Mouse (Mus musculus) liver, embryonic 16.5 days (tissue): Measurements from ENCODE around the gene Acss2. TPM values are rescaled to one million over a fixed set of nuclear protein-coding genes. Genes with fewer than 3 reads are reported as not detected.
A peak's percentile ranks its signal among the peaks of the same experiment; 100 is the strongest.
"Not testable (repeated sequence)": the region's sequence is repeated elsewhere in the genome, so short reads cannot be mapped to it uniquely, and the experiment has no call there.

Experiments
- ATAC-seq: fragments of 200-750 bp; cut with Nextera tagmentation; 2 replicates; pipeline ENCODE4 v1.8.0; 2017; ENCODE audit warnings: low read depth, mild to moderate bottlenecking, moderate number of reproducible peaks, moderate library complexity
- H3K27ac ChIP-seq: fragments of 300-500 bp; sonication (generic); 2 replicates; pipeline ENCODE4 v1.5.1; 2014; ENCODE audit warnings: mild to moderate bottlenecking, low read length
- H3K27me3 ChIP-seq: fragments of 300-500 bp; sonication (generic); 2 replicates; pipeline ENCODE4 v1.6.1; 2014; ENCODE audit warnings: low read depth, low read length, mixed read lengths; ENCODE audit not compliant: control insufficient read depth, insufficient read depth
- H3K36me3 ChIP-seq: fragments of 300-500 bp; sonication (generic); 2 replicates; pipeline ENCODE4 v1.6.1; 2014; ENCODE audit warnings: mild to moderate bottlenecking; ENCODE audit not compliant: control insufficient read depth, insufficient read depth
- H3K4me1 ChIP-seq: fragments of 300-500 bp; sonication (generic); 2 replicates; pipeline ENCODE4 v1.6.1; 2014; ENCODE audit warnings: low read depth, low read length, mixed read lengths; ENCODE audit not compliant: control insufficient read depth
- H3K4me2 ChIP-seq: fragments of 300-500 bp; sonication (generic); 2 replicates; pipeline ENCODE4 v1.6.1; 2014; ENCODE audit warnings: low read depth, low read length, mixed read lengths
- H3K4me3 ChIP-seq: fragments of 300-500 bp; sonication (generic); 2 replicates; pipeline ENCODE4 v1.5.1; 2014; ENCODE audit warnings: low read depth, mild to moderate bottlenecking, low read length
- H3K9ac ChIP-seq: fragments of 300-500 bp; sonication (generic); 2 replicates; pipeline ENCODE4 v1.6.1; 2014; ENCODE audit warnings: low read depth, low read length
- H3K9me3 ChIP-seq: fragments of 300-500 bp; sonication (generic); replicated peaks from 2 replicates; pipeline ENCODE4 v1.6.1; 2016; ENCODE audit warnings: low read length; ENCODE audit not compliant: control insufficient read depth
- WGBS: fragments of 180-500 bp; shearing (Covaris S2); extraction: QIAGEN DNeasy Blood & Tissue Kit; methylation state at CpG from one replicate; pipeline ENCODE4 v1.1.7; 2014; ENCODE audit not compliant: insufficient replicate concordance; 5-methylcytosine and 5-hydroxymethylcytosine counted together
- polyA plus RNA-seq: library from polyadenylated mRNA; unstranded; fragments of >200 nt; fragmentation: Nextera tagmentation; extraction: Ambion mirVana; gene quantifications from 2 replicates; pipeline ENCODE4 v1.2.1, GENCODE M21; 2015

The Acss2 gene
- polyA plus RNA-seq, 1 experiment from 2014 or later, result 29.6 TPM

DNA sequence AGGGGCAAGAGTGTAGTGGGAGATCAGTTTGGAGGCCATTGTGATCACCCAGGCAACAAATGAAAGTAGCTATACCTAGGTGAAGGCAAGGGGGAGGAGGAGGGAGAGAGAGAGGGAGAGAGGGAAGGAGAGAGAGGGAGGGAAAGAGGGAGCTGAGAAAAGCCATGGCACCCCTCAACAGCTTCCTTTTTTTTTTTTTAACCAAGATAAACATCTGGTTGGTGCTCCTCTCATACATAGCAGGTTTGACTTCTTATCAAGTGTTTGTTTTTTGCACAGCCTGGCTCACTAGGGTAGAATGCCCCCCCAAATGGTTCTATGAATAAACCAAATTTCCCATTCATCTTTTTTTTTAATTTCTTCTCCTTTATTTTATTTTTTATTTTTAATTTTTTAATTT is 18.5 kb downstream of the Acss2 start:
- no peaks in the 10 kb centered on the region for H3K36me3 ChIP-seq
- no peaks in the 10 kb centered on the region for H3K4me1 ChIP-seq
- H3K9me3 ChIP-seq, result no peaks in the 10 kb centered on the region
- no peak overlapping the region for H3K4me3 ChIP-seq
- no peak overlapping the region for H3K9ac ChIP-seq
- no peaks in the 10 kb centered on the region for H3K27me3 ChIP-seq
- no peak overlapping the region for H3K4me2 ChIP-seq
- H3K27ac ChIP-seq, result no peak overlapping the region
- ATAC-seq, result no peak

DNA sequence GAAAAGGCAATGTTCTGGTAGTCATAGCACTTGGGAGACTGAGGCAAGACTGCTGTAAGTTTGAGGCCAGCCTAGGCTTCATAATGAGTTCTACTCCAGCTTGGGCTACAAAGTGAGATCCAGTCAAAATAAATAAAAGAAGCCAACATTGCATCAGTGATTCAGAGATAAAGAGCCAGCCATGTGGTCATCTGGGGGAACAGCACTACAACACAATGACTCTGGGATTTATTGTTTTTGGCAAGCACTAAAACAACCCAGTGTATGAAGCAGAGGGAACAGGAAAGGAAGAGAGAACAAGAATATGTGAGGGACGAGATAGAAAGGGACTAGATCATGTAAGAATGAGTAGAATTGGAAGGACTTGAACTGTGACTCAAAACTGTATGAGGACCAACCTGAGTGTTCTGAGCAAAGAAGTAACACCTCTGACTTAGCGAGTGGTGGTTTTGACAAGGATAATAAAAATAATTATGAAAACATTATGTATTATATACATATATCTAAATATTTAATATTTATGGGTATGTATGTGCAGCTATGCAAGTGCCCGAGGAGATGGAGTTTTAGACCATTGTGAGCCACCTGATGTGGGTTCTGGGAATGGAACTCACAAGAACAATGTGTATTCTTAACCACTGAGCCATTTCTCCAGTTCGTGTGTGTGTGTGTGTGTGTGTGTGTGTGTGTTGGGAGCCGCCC is 20.2 kb downstream of the Acss2 start:
- ATAC-seq, result no peak
- H3K9me3 ChIP-seq, result no peaks in the 10 kb centered on the region
- H3K9ac ChIP-seq, result no peak overlapping the region
- no peaks in the 10 kb centered on the region for H3K27me3 ChIP-seq
- H3K4me2 ChIP-seq, result no peak overlapping the region
- no peak overlapping the region for H3K27ac ChIP-seq
- no peaks in the 10 kb centered on the region for H3K36me3 ChIP-seq
- no peak overlapping the region for H3K4me3 ChIP-seq
- WGBS, result 51% methylated on average over 5 of the region's 5 CpGs
- no peaks in the 10 kb centered on the region for H3K4me1 ChIP-seq

DNA sequence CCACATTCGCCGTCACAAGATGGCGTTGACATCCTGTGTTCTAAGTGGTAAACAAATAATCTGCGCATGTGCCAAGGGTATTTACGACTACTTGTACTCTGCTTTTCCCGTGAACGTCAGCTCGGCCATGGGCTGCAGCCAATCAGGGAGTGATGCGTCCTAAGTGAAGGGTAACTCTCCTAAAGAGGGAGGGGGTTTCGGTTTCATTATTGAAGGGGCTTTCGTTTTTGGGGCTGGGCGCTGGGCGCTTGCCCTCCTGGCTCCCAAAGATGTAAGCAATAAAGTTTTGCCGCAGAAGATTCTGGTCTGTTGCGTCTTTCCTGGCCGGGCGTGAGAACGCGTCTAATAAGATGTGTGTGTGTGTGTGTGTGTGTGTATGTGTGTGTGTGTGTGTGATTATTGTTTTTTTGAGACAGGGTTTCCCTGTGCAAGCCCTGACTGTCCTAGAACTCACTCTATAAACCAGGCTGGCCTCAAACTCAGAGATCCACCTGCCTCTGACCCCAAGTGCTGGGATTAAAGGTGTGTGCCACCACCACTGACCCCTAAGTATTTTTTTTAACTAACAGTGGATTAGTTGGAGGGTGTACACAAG is 20.8 kb downstream of the Acss2 start:
- not testable (repeated sequence) for H3K27me3 ChIP-seq, H3K4me2 ChIP-seq, H3K9me3 ChIP-seq, H3K9ac ChIP-seq, H3K27ac ChIP-seq, H3K36me3 ChIP-seq, H3K4me1 ChIP-seq
- 71% methylated on average over 15 of the region's 19 CpGs for WGBS
- H3K4me3 ChIP-seq, result peak overlapping the region; percentile 37
- ATAC-seq, result peak; percentile 53

DNA sequence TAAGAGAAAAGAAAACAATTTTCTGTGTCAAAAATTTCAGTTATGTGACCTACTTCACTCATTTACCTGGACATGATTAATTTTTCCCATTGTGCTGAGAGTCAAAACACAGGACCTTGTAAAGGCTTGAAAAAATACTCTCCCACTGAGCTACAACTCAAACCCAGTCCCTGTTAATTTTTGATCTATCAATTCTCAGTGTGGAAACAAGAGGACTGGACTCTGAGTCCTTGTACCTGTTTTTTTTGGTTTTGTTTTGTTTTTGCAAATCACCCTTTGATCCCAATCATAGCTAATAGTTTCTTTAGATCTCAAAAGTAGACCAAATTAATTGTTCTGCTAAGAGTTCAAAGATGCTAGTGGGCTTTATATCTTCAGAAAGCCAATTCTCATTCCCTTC is 21.9 kb downstream of the Acss2 start:
- Histone ChIP-seq H3K4me3 (no peak overlapping the region), H3K36me3 (no peaks in the 10 kb centered on the region), H3K27me3 (no peaks in the 10 kb centered on the region), H3K27ac (no peak overlapping the region), H3K4me2 (no peak overlapping the region), H3K9ac (no peak overlapping the region), H3K9me3 (no peaks in the 10 kb centered on the region), H3K4me1 (no peaks in the 10 kb centered on the region)
- ATAC-seq, result no peak

DNA sequence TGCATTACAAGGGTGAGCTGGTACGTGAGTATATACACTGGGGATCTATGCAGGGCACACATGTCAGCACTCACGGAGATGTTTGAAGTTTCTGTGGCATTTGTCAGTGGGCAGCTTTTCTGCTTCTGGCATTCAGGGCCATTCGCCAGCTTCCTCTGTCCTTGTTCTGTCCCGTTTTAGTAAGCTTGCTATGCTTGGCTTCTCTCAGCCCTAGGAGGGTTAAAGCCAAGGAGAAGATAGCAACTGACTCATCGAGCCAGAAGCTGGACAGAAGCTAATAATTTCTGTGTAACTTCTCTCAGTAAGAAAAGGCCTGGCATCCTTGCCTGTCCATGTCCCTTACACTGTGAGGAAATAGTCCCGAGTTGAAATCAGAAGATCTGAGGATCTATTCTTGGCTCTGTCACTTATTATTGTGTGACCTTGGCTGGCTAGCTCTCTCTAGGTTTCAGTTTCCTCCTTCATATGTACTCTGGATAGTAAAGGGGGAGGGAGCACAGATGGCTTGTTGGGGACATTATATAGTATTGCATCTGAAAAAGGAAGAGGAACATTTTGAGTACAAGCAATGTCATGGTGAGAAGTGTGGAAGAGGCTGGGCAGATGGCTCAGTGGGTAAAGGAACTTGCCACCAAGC is 23.2 kb downstream of the Acss2 start:
- Histone ChIP-seq H3K4me1 (no peaks in the 10 kb centered on the region), H3K9me3 (no peaks in the 10 kb centered on the region), H3K4me3 (no peak overlapping the region), H3K9ac (no peak overlapping the region), H3K4me2 (no peak overlapping the region), H3K27me3 (no peaks in the 10 kb centered on the region), H3K27ac (no peak overlapping the region), H3K36me3 (no peaks in the 10 kb centered on the region)
- WGBS, result 53% methylated on average over 6 of the region's 6 CpGs
- no peak for ATAC-seq

DNA sequence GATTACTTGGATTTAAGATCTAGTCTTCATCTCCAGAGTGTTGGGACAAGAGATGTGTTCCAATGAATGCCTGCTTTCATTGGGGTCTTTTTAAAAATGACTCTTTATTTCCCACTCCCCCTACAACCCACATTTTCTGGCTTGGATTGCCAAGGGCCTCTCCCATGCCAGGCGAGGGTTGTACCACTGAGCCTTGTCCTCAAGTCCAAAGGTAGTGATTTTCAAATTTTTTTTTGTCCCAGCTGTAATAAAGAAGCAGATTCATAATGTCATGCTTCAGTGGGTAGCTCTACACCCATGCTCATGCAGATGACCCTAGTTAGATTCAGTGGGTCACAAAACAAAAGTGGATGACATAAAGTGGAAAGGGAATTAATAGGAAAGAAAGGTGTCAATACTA is 29.2 kb downstream of the Acss2 start:
- no peak for ATAC-seq
- H3K27me3 ChIP-seq, result no peaks in the 10 kb centered on the region
- no peaks in the 10 kb centered on the region for H3K9me3 ChIP-seq
- no peaks in the 10 kb centered on the region for H3K4me1 ChIP-seq
- no peak overlapping the region for H3K27ac ChIP-seq
- WGBS, result 66% methylated on average over 1 of the region's 1 CpGs
- H3K9ac ChIP-seq, result no peak overlapping the region
- H3K36me3 ChIP-seq, result no peaks in the 10 kb centered on the region
- H3K4me3 ChIP-seq, result no peak overlapping the region
- H3K4me2 ChIP-seq, result no peak overlapping the region

DNA sequence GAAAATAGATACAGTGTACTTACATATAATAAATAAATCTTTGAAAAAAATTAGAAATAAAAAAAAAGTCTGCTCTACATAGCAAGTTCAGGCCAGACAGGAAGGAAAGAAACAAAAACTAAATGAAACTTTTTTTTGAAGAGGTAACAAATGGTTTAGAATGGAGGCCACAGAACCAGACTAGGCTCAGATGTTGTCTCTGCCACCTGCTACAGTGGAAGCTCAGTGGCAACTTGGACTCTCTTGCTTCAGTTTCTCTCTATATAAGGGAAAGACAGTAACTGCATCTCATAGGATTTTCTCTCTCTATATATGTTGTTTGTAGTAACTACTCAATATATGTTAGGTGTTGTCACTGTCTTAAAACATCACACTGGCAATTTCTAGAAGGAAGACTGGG is 34.6 kb downstream of the Acss2 start:
- no peak overlapping the region for H3K27ac ChIP-seq
- no peak overlapping the region for H3K9ac ChIP-seq
- no peaks in the 10 kb centered on the region for H3K36me3 ChIP-seq

DNA sequence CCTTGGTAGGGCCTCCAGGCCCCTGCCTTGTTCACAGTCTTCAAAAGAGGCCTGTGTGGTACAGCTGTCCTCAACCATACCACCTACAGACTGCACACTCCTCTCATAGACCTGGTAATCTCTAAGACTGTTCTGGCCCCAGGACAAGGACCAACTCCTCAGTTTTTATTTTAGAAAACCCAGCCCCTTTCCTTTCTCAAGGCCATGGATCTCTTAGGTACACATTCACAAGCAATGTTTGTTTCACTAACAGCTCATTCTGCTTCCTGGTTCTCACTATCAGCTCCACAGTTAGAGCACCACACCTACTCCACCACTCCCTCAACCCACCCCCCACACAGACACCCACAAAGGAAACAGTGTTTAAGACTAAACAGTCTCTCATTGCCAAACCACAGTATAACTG is 35.2 kb downstream of the Acss2 start:
- Histone ChIP-seq H3K4me2 (peak overlapping the region; percentile 17; the same call in 1 of the 2 replicates), H3K4me3 (no peak overlapping the region), H3K36me3 (no peaks in the 10 kb centered on the region), H3K27ac (peak overlapping the region; percentile 80), H3K4me1 (peaks cover 5% of the 10 kb centered on the region), H3K9ac (no peak overlapping the region), H3K9me3 (no peaks in the 10 kb centered on the region), H3K27me3 (no peaks in the 10 kb centered on the region)
- ATAC-seq, result peak; percentile 84

More for the DNA sequence above, 34.6 kb downstream of the Acss2 start:
- Histone ChIP-seq H3K9me3 (no peaks in the 10 kb centered on the region), H3K4me2 (no peak overlapping the region), H3K27me3 (no peaks in the 10 kb centered on the region), H3K4me3 (no peak overlapping the region), H3K4me1 (peaks cover 5% of the 10 kb centered on the region)
- no peak for ATAC-seq

DNA sequence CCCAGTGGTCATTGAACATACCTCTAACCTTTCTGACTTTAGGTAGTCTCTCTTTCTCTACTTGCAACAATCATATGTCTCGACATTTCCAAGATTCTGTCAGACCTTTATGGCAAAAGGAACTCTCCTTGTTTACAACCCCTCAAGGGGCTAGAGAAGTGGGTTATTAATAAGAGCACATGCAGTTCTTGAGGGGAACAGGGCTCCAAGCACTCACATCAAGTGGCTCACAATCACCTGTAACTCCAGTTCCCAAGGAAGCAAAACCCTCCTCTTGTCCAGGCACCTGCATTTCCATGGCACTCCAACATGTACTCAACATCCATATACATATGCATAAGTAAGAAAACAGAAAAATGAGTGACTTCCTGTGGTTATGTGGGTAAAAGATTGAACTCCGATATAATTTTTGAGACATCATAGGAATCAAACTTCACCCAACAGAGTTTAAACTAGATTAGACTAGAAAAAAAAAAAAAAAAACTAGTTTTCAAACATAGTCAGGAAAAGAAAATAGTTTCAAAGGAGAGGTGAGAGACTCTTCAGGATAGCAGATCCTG is 36.8 kb downstream of the Acss2 start:
- Histone ChIP-seq H3K27me3 (no peaks in the 10 kb centered on the region), H3K4me3 (no peak overlapping the region), H3K36me3 (peaks cover 5% of the 10 kb centered on the region), H3K4me1 (peaks cover 5% of the 10 kb centered on the region), H3K9ac (no peak overlapping the region), H3K9me3 (no peaks in the 10 kb centered on the region), H3K4me2 (no peak overlapping the region), H3K27ac (no peak overlapping the region)
- 53% methylated on average over 2 of the region's 2 CpGs for WGBS
- ATAC-seq, result no peak
